Mouse (Mus musculus): Measurements from ENCODE around the gene Gm47289.

DNA sequence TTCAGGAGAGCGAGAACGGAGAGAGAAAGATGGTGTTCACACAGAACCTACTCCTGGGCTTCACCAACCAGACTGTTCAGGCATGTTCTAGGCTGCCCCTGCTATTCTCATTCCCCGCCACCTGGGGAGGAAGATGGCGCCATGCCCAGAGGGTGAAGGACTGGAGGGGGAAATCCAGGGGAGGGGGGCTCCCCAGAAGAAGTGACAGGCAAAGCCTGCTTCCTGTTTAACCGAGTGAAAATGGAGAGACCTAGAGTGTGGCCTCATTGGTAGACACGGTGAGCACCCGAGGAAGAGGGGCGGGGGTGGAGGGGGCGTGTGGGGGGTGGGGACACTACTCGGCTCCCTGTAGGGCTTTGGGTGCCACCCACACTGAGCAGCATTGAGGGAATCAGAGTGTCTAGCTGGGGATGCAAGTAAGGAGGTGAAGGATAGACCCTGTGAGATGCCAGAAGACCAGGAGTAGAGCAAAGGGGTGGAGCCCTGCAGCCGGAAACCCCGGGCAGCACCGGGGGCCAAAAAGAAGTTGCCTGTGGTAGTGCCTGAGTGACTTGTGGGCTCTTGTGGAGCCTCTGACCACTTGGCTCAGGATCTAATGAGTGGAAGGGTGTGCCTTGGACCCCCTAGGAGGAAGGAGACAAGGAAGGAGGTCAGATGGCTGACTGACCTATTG lies 12.7 kb upstream of the Gm47289 start:
- TF ChIP-seq CTCF (IDR thresholded peaks at IDR 0.05; ENCODE audit: low read depth) (no peak), EP300 (IDR thresholded peaks at IDR 0.05; ENCODE audit: low read depth) (no peak)

Measured in liver, embryonic 14.5 days (tissue).